Mouse (Mus musculus): Measurements from ENCODE around the gene Cd99l2.

GRCm38 (mm10) chrX:71525593-71526299 lies 33.1 kb upstream of the Cd99l2 start:
- TF ChIP-seq CTCF (IDR thresholded peaks at IDR 0.05; ENCODE audit: low read depth, low read length): no peak
- TF ChIP-seq POLR2A (IDR thresholded peaks at IDR 0.05; ENCODE audit: insufficient read depth, low read length): no peak
